Mouse (Mus musculus) ES-Bruce4 (cell line): ENCODE measurements around the gene Ube4b.

Experiments
- CTCF ChIP-seq: IDR thresholded peaks from one replicate; pipeline ENCODE4 v1.8.1; 2011; ENCODE audit warnings: low read depth, low read length
- POLR2A ChIP-seq: IDR thresholded peaks from one replicate; pipeline ENCODE4 v1.8.1; 2011; ENCODE audit warnings: low read length; ENCODE audit not compliant: insufficient read depth

DNA sequence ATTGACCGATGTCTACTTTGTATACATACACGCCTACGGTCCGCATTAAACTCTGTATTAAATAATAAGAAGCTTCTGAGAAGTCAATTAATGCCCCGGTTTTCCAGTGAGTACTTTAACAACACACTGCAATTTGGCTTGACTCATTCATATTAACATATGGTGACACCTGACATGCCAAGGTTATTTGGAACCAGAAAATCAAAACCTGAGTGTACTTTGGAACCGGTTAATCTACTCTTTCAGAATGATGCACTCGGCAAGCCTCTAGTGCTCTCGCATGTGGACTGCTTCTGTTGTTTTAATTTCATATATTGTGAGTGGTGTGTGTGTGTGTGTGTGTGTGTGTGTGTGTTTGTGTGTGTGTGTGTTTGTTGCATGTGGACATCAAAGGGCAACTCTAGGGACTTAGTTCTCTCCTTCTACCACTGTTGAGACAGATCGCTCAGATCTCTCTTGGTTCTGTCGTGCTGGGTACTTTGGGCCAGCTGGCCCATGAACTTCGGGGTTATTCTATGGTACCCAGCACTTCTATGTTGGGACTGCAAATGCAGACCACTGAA is 112.2 kb downstream of the Ube4b start:
- TF ChIP-seq POLR2A = no peak
- no peak for TF ChIP-seq CTCF
